Mouse (Mus musculus) v-Abl transformed pro-B cells (cell line): ENCODE data around the gene Vav2.

Experiments
- in situ Hi-C, 2 experiments: fragments of 400-800 bp; cut with MboI; formaldehyde crosslinking; loops; one replicate each; pipeline ENCODE4 v1.15.1; 2025; ENCODE audit not compliant: unreplicated experiment in 2 of 2

Gene Vav2

GRCm38 (mm10) chr2:27413936-27414657 lies 12.7 kb downstream of the Vav2 start:
- in situ Hi-C loops, result no loop called here

DNA sequence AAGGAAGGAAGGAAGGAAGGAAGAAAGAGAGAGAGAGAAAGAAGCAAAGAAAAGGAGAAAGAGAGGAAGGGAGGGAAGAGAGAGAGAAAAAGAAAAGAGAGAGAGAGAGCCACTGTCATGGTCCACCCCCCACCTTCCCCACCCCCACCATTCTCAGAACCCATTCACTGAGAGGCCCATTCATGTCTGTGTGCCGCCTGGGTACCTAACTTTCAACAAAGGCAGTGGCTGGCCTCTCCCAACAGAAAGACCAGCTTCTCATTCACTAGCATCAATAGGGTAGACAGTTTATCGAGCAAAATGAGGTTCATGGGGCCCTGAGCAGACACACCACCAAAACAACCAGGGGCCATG lies 13.3 kb downstream of the Vav2 start:
- in situ Hi-C loops, result no loop called here

- in situ Hi-C loops, result no loop called here
Measured at GRCm38 (mm10) chr2:27412245-27412800, 14.5 kb downstream of the Vav2 start.

- in situ Hi-C loops, result no loop called here
Measured at GRCm38 (mm10) chr2:27411688-27412174, 15.1 kb downstream of the Vav2 start.

GRCm38 (mm10) chr2:27410518-27411140 lies 16.2 kb downstream of the Vav2 start:
- in situ Hi-C loops, result no loop called here

DNA sequence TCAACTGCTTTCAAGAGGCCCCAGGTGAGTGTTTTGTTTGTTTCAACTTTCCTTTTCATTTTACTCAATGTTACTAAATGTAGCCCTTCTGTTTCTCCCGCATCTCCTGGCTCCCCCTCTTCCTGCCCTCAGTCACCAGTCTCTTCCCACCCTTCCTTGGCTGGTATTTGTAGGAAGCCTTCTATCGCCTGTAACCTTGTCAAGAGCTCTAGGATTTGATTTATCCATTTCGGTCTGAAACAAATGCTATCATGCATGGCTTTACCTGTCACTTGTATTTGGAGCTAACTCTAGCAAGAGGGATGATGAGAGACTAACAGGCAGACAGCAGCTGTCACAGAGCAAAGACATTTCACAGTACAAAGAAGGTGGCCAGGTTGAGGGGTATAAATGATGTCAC lies 18.6 kb downstream of the Vav2 start:
- in situ Hi-C loops, result no loop called here

DNA sequence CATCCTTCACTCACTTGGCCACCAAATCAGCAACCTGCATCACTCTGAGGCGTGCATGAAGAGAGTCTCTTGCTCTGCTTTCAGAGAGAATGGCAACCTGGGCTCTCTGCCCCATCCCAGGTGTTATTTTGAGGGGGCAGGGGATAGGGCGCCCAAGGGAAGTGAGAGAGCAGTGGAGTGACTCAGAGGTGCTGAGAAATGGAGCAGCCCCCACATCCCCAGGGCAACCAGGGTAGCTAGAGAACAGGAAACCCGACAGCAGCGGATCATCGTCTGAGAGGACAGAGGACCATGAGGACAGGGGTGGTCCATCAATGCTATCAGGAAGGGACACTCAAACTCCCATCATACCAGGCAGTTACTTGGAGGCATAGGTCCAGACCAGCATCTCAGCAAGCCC lies 19.9 kb downstream of the Vav2 start:
- in situ Hi-C loops, result no loop called here

GRCm38 (mm10) chr2:27405094-27405884 lies 21.5 kb downstream of the Vav2 start:
- in situ Hi-C loops, result no loop called here

DNA sequence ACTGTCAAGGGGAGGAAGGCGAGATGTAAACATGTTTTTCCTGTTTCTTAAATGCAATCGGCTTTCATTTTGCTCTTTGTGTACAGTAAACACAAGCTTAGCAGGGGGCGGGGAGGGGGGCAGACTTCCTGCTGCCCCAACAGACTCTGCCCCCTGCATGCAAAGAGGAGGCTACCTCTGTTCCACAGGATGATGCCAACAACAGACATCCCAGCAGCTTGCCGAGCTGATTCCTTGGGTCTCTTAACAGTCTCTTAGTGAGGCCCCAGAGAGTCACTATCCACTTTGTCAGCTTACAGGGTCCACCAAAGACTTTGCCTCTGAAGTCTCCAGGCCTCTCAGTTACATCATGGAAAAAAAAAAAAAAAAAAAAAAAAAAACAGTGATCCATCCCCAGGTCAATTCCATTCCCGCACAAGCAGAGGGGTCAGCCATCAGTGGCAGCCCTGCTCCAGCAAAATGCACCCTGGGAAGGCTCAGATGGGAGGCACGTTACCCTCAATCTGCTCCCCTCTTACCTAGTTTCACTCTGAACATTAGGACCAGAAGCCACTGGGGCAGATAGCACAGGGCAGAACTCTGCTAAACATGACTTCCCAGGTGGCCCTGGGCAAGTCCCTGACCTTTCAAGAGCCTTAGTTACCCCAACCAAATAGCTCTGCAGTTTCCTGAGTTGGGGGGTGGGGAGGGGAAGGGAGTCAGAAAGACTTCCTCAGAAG lies 22.3 kb downstream of the Vav2 start:
- in situ Hi-C loops, result no loop called here

- in situ Hi-C loops, result no loop called here
Measured at GRCm38 (mm10) chr2:27401544-27401943, 25.3 kb downstream of the Vav2 start.

- in situ Hi-C loops, result no loop called here
Measured at GRCm38 (mm10) chr2:27400083-27400482, 26.8 kb downstream of the Vav2 start.

- in situ Hi-C loops, result no loop called here
Measured at GRCm38 (mm10) chr2:27396656-27397440, 30.0 kb downstream of the Vav2 start.

GRCm38 (mm10) chr2:27394158-27394832 lies 32.5 kb downstream of the Vav2 start:
- in situ Hi-C loops, result no loop called here

DNA sequence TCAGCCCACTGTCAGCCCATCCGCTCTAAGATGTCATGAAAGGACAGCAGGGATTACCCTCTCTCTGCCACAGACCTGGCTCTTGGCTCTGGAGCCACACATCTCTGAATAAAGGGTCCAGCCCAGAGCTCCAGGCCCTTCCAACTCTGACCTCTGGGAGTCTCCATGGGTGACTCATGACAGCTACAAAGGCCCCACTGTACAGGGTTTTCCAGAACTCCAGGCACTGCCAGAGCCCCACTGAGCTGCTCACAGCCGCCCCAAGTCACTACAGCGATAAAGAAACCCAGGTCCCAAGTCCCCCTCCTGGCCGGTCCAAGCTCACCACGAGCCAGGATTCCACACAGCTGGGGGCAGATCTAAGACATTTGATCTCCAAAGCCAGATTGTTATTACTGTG lies 34.6 kb downstream of the Vav2 start:
- in situ Hi-C loops, result no loop called here

- in situ Hi-C loops, result no loop called here
Measured at GRCm38 (mm10) chr2:27390775-27391174, 36.1 kb downstream of the Vav2 start.

DNA sequence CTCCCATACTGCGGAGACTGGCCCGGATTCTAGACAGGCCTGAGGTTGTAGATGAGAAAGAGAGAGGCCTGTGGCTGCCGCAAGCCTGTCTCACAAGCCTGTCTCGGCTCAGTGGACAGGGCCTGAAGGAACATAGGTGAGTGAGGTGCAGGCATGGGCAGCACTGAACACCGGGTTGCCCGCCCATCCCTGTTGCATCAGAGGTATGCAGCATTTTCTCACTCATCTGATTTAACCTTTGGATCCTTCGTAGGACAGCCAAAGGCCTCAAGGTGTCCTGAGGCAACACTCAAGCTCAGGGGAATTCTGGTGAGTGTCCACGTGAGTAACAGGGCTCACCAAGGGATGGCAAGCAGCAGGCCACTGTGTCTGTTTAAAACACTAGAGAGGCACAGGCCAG lies 36.5 kb downstream of the Vav2 start:
- in situ Hi-C loops, result no loop called here

- in situ Hi-C loops, result no loop called here
Measured at GRCm38 (mm10) chr2:27389272-27390162, 37.3 kb downstream of the Vav2 start.

DNA sequence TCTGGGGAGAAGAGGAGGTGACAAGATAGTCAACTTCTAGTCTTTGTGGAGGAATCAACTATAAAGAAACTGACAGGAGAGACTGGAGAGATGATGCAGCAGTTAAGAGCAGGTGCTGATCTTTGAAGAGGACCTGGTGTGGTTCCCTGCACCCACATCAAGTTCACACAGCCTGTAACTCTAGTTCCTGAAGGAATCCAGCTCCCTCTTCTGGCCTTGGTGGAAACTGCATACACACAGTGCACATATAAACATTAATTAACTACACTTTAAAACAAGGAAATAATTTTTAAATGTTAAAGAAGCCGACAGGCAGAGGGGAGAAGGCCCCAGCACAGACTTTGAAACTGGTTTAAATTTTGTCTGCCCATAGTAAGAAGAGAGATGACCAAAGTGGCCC lies 39.6 kb downstream of the Vav2 start:
- in situ Hi-C loops, result no loop called here
